Mouse (Mus musculus) liver, embryonic 14.5 days (tissue): ENCODE results near the gene Gm38100.

ENCODE experiments used
- CTCF ChIP-seq: IDR thresholded peaks from 2 replicates; pipeline ENCODE4 v1.5.1; 2016; ENCODE audit warnings: antibody characterized with exemption, low read depth, control low read depth
- EP300 ChIP-seq: IDR thresholded peaks from 2 replicates; pipeline ENCODE4 v1.6.1; 2016; ENCODE audit warnings: antibody characterized with exemption, low read depth

- TF ChIP-seq CTCF, result no peak
- no peak for TF ChIP-seq EP300
These were observed 8.9 kb upstream of the Gm38100 start for GRCm38 (mm10) chr1:175911207-175911606.
